Mouse (Mus musculus) layer of hippocampus, postnatal 25 days (tissue): ENCODE measurements around the gene Ddx5. TPM values are rescaled to one million over a fixed set of nuclear protein-coding genes. Genes with fewer than 3 reads are reported as not detected.
"Not testable (repeated sequence)": the region's sequence is repeated elsewhere in the genome, so short reads cannot be mapped to it uniquely, and the experiment has no call there.

ENCODE experiments used
- DNase-seq, 2 experiments: peaks; one replicate each; pipeline ENCODE4 v3.0.0; 2022; ENCODE audit warnings: mixed read lengths in 2 of 2, low spot score in 1 of 2; ENCODE audit errors: extremely low spot score in 1 of 2
- total RNA-seq, 2 experiments: library from RNA; stranded (reverse); gene quantifications; 2 replicates each; pipeline ENCODE4 v1.2.3; 2021

Gene Ddx5
- total RNA-seq, 2 experiments from 2014 or later: 711 to 757 TPM

GRCm38 (mm10) chr11:106793846-106794245, 4.9 kb upstream of the Ddx5 start:
- no peak for DNase-seq

- DNase-seq: no peak
These were observed 664 bp upstream of the Ddx5 start for GRCm38 (mm10) chr11:106789649-106790048.

GRCm38 (mm10) chr11:106788026-106788774, 785 bp downstream of the Ddx5 start:
- peak; percentile 98 to 99 for DNase-seq

GRCm38 (mm10) chr11:106787131-106788025, 1.6 kb downstream of the Ddx5 start:
- DNase-seq: peak; percentile 78 to 84

GRCm38 (mm10) chr11:106785043-106785442, 3.9 kb downstream of the Ddx5 start:
- no peak for DNase-seq

GRCm38 (mm10) chr11:106784476-106784875, 4.5 kb downstream of the Ddx5 start:
- no peak for DNase-seq

GRCm38 (mm10) chr11:106782841-106783764, 5.9 kb downstream of the Ddx5 start:
- no peak for DNase-seq

- not testable (repeated sequence) for DNase-seq
These were observed 6.7 kb downstream of the Ddx5 start for GRCm38 (mm10) chr11:106782271-106782670.

- DNase-seq: no peak
These were observed 8.3 kb downstream of the Ddx5 start for GRCm38 (mm10) chr11:106780590-106781220.

GRCm38 (mm10) chr11:106780089-106780425, 8.9 kb downstream of the Ddx5 start:
- DNase-seq: no peak

GRCm38 (mm10) chr11:106779388-106780088, 9.4 kb downstream of the Ddx5 start, which contains the start of gene Polg2:
Gene Polg2, minus strand, starts transcription at chr11:106779537.
- peak; percentile 83 to 89 for DNase-seq

- DNase-seq: no peak
These were observed 10.2 kb downstream of the Ddx5 start for GRCm38 (mm10) chr11:106778589-106779387.

GRCm38 (mm10) chr11:106778132-106778531, 10.9 kb downstream of the Ddx5 start:
- DNase-seq: no peak

- no peak for DNase-seq
These were observed 11.6 kb downstream of the Ddx5 start for GRCm38 (mm10) chr11:106777395-106777794.

- no peak for DNase-seq
These were observed 12.0 kb downstream of the Ddx5 start for GRCm38 (mm10) chr11:106776960-106777359.

- DNase-seq: no peak
These were observed 15.9 kb downstream of the Ddx5 start for GRCm38 (mm10) chr11:106773061-106773460.

- DNase-seq: no peak
These were observed 18.6 kb downstream of the Ddx5 start for GRCm38 (mm10) chr11:106770195-106770974.

GRCm38 (mm10) chr11:106767516-106767915, 21.5 kb downstream of the Ddx5 start:
- DNase-seq: no peak
